Mouse (Mus musculus): ENCODE measurements at regions not wholly inside any gene's neighbourhood (a gene's known extent, or its start where the extent isn't known, plus 50 kb on each side); places are given as distances from the start of the nearest gene placed in this dataset.

- TF ChIP-seq POLR2A (IDR thresholded peaks at IDR 0.05; ENCODE audit: borderline replicate concordance, extremely low read depth, insufficient read depth, insufficient read length, poor library complexity, severe bottlenecking) = no peak
- TF ChIP-seq CTCF (IDR thresholded peaks at IDR 0.05; ENCODE audit: borderline replicate concordance, extremely low read depth, insufficient read depth, insufficient read length) = no peak
Measured at GRCm38 (mm10) chr8:101937859-101938258, 847.6 kb downstream of the Cdh11 start.
